Mouse (Mus musculus) kidney, adult 2 months (tissue): ENCODE measurements at regions not wholly inside any gene's neighbourhood (a gene's known extent, or its start where the extent isn't known, plus 50 kb on each side); places are given as distances from the start of the nearest gene placed in this dataset.

ENCODE experiments used
- DNase-seq: peaks from one replicate; pipeline ENCODE4 v3.0.0; 2021
- H3K27ac ChIP-seq: fragments of 200-500 bp; 2 replicates; pipeline ENCODE4 v1.5.1; 2012; ENCODE audit warnings: low read depth, low read length, control low read depth, inconsistent platforms; ENCODE audit not compliant: insufficient read depth
- H3K27me3 ChIP-seq: fragments of 200-500 bp; replicated peaks from 2 replicates; pipeline ENCODE4 v1.6.1; 2012; ENCODE audit warnings: mild to moderate bottlenecking, moderate library complexity, low read length, inconsistent platforms; ENCODE audit not compliant: control insufficient read depth, insufficient read depth
- H3K36me3 ChIP-seq: fragments of 200-500 bp; 2 replicates; pipeline ENCODE4 v1.6.1; 2012; ENCODE audit warnings: mild to moderate bottlenecking, moderate library complexity, low read length, inconsistent platforms; ENCODE audit not compliant: control insufficient read depth, insufficient read depth
- H3K4me1 ChIP-seq: fragments of 200-500 bp; 2 replicates; pipeline ENCODE4 v1.6.1; 2011; ENCODE audit warnings: low read length; ENCODE audit not compliant: control insufficient read depth, insufficient read depth
- H3K4me3 ChIP-seq: fragments of 200-500 bp; 2 replicates; pipeline ENCODE4 v1.5.1; 2011; ENCODE audit warnings: mild to moderate bottlenecking, low read depth, low read length, control low read depth; ENCODE audit not compliant: insufficient read depth
- CTCF ChIP-seq: fragments of 200-500 bp; conservative IDR thresholded peaks from 2 replicates; pipeline ENCODE4 v1.5.1; 2011; ENCODE audit warnings: low read depth, mild to moderate bottlenecking, control low read depth, low read length, moderate library complexity, mixed read lengths; ENCODE audit not compliant: insufficient read depth, insufficient read length
- POLR2A ChIP-seq: fragments of 200-500 bp; IDR thresholded peaks from one replicate; pipeline ENCODE4 v1.6.1; 2011; ENCODE audit warnings: low read depth, low read length, control low read depth
- WGBS: fragments of 180-500 bp; shearing (Covaris S2); methylation state at CpG from one replicate; pipeline ENCODE4 v1.1.7; 2018; 5-methylcytosine and 5-hydroxymethylcytosine counted together

GRCm38 (mm10) chr9:69568222-69568621 is 114.8 kb downstream of the Anxa2 start:
- H3K36me3 ChIP-seq = no peaks in the 10 kb centered on the region
- DNase-seq = no peak
- WGBS = 30% methylated on average over 3 of the region's 3 CpGs
- H3K27ac ChIP-seq = no peak overlapping the region
- no peaks in the 10 kb centered on the region for H3K27me3 ChIP-seq
- TF ChIP-seq CTCF (no peak), POLR2A (no peak)
- H3K4me3 ChIP-seq = no peak overlapping the region
- H3K4me1 ChIP-seq = no peaks in the 10 kb centered on the region

GRCm38 (mm10) chr9:69566996-69567395 is 113.6 kb downstream of the Anxa2 start:
- Histone ChIP-seq H3K4me3 (no peak overlapping the region), H3K4me1 (no peaks in the 10 kb centered on the region), H3K36me3 (no peaks in the 10 kb centered on the region), H3K27me3 (no peaks in the 10 kb centered on the region), H3K27ac (no peak overlapping the region)
- WGBS = 20% methylated on average over 6 of the region's 6 CpGs
- DNase-seq = peak; percentile 14
- TF ChIP-seq POLR2A (no peak), CTCF (no peak)

- H3K27me3 ChIP-seq = no peaks in the 10 kb centered on the region
- no peak overlapping the region for H3K27ac ChIP-seq
- H3K4me1 ChIP-seq = no peaks in the 10 kb centered on the region
- H3K36me3 ChIP-seq = no peaks in the 10 kb centered on the region
- no peak for DNase-seq
- WGBS = 58% methylated on average over 5 of the region's 5 CpGs
- TF ChIP-seq POLR2A = no peak
- no peak for TF ChIP-seq CTCF
- no peak overlapping the region for H3K4me3 ChIP-seq
Observed at GRCm38 (mm10) chr9:69543241-69543640, 89.8 kb downstream of the Anxa2 start.
